Mouse (Mus musculus): ENCODE data around the gene Ptgis.

The Ptgis gene

DNA sequence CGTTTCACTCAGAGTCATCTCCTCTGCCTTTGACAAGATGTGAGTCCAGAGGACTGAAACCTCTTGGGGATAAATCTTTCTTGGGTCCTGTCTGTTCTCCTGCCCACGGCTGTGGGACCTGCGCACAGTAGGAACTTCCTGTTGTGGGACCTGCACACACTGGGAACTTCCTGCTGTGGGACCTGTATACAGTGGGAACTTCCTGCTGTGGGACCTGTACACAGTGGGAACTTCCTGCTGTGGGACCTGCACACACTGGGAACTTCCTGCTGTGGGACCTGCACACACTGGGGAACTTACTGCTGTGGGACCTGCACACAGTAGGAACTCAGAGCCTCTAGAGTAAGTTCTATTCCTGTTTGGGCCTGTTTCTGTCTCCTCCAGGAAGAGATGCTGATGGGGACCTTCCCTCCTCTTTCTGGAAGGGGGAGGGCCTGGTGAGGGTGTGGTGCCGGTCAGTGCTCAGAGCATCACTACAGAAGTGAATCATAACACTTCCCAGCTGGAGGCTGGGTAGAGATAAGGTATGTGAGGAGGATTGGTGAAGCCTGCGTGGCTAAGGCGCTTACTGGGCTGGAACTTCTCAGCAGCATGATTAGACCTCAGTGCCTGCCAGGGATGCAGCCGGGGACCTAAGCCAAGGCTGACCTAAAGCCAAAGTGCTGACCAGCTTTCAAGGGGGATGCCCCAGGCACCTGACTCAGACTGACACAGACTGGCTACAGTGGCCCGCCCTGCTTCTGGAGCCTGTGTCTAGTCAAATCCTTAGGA, 22.8 kb upstream of the Ptgis start:
- peak; percentile 98 for DNase-seq

DNA sequence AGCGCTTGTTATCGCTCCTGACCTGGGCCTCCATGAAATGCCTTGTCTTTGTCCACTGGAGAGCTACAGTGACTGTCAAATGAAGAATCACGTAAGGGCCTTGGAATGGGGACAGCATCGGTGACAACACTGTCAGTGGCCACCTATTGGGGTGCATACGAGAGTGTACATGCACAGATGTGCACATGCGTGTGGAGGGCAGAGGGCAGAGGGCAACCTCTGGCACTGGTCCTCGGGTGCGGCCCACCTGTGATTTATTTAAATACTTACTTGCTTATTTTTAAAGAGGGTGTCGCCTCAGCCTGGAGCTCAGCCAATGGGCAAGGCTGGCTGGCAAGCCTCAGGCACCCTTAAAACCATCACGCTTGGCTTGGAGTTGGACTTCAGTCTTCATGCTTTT, 22.0 kb upstream of the Ptgis start:
- DNase-seq: peak; percentile 90

DNA sequence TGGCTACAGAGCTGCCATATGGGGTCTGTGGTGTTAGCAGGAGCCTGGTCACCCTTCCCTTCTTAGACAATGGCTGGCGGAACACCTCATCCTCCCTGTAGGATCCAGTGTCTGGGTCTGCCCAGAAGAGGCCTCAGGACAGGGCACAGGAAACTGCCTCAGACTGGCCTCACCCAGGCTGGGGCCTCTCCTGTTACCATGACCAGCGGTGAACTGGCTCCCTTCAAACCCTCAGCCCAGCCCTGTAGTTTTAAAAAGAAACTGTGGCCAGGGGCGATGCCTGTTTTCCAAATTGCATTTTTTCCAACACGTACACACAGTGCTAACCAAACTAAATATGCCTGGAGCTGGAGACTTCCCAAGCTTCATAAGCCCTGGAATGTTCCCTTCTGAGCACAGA, 20.7 kb upstream of the Ptgis start:
- peak; percentile 94 for DNase-seq

DNA sequence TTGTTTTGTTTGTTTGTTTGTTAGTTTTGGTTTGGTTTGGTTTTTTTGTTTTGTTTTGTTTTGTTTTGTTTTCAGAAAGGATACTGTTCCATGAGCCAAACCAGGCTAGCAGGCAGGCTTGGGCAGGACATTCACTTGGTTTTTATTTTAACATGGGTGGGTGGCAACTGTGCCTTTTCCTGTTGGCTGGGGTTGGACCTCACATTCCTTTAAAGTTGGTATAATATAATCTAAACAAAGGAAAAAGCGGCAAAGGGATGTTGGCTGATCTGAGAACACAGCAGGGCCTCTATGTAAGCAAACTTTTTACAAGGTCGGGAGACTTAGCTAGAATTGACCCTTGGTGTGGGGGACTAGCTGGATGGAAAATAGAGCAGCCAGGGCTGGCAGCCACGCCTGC, 17.4 kb upstream of the Ptgis start:
- DNase-seq: no peak

DNA sequence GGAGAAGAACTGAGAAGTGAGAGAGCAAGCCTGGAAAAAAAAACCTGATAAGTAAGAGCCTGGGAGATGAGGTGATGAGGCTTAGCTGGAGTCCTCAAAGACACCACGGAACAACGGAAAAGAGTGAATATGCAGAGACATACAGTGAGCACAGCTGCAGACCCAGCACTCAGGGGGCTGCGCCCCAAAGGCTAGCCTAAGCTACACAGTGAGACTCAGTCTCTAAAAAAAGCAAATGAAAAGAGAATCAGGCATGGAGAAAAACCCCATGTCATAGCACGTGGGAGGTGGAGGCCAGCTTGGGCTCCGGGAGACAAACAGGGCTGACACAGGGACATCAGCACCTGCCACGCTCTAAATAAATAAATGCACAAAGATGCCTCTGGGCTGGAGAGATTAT, 14.4 kb upstream of the Ptgis start:
- peak; percentile 89 for DNase-seq

DNA sequence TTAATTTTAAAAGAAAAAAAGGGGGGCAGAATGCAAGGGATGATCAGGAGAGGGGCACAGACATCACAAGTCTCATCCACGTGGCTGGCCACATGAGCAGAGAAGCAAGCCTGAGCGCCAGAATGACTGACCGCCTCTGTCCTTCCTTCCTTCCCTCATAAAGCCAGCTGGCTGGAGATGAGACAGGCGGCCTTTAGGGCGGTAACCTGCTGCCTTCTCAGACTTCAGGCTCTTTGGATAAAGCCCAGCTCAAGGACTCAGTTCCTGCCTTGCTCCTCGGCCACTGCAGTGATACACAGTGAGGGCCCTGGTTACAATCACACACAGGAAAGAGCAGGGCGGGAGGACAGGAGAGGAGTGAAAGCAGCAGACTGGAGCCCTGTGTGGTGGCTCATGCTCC, 13.8 kb upstream of the Ptgis start:
- DNase-seq: peak; percentile 99

DNA sequence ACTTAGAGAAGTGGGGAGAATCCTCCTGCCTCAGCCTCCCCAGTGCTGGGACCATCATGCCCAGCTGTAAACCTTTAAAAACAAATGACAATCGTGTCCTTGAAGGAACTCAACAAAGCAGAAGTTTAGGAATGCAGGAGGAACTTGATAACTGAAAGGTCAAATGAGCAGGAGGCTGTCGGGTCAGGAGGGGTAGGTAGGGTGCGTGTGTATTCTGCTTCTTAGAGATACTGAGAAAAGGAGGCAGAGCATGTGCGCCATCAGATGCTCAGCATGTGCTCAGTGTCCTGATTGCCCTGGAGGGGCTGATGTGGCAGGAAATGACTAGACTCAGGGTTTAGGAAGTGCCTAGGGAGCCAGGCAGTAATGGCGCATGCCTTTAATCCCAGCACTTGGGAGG, 13.1 kb upstream of the Ptgis start:
- no peak for DNase-seq

DNA sequence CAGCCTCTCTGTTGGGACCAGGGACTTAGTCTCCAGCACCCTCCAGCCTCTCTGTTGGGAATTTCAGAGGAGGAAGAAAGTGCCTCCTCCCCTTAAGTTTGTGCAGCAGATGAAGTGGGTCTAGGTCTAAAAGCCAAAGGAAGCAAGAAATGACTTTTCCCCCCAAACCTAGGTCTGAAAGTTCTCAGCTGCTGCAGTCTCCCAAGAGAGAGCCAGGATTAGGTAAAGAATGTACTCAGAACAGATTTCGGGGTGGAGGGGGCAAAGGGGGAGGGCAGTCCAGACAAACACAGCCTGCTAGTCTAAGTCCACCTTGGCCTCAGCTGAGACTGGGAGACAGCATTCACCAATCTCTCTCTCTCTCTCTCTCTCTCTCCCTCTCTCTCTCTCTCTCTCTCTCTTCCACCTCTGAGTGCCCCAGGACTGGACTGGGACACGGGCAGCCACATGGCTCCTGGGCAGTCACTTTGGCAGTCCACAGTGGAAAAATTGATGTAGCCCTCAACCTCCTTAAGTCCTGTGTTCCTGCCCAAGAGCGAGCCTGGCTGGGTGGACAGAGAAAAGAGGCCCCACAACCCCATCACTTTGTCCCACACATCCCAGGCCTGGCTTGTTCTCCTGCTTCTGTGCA, 11.8 kb upstream of the Ptgis start:
- DNase-seq: peak; percentile 97

DNA sequence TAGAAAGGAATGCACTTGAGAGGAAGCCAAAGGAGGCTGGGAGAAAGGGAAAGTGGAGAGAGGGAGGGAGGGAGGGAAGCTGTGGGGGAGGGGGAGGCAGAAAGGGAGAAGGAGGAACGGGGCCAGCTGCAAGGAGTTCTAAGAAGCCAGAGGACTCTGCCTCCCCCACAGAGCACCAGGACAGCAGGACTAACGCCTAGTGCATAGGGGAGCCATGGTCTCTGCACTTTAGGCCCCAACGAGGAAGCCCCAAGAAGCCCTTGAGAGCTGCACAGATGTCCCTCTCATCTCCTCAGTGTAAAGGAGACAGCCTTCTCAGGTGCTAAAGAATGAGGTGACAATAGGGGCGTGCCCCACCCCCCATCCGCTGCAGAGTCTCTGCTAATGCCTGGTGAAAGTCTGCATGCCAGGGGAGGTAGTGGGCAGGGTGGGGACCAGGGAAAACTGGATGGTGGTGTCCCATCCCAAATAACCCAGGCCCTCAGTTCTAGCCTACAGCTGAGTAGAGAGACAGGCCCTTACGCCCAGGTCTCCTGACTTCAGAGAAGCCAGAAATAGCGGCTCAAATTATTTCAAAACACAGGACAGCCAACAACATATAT, 10.4 kb upstream of the Ptgis start:
- DNase-seq: peak; percentile 96

DNA sequence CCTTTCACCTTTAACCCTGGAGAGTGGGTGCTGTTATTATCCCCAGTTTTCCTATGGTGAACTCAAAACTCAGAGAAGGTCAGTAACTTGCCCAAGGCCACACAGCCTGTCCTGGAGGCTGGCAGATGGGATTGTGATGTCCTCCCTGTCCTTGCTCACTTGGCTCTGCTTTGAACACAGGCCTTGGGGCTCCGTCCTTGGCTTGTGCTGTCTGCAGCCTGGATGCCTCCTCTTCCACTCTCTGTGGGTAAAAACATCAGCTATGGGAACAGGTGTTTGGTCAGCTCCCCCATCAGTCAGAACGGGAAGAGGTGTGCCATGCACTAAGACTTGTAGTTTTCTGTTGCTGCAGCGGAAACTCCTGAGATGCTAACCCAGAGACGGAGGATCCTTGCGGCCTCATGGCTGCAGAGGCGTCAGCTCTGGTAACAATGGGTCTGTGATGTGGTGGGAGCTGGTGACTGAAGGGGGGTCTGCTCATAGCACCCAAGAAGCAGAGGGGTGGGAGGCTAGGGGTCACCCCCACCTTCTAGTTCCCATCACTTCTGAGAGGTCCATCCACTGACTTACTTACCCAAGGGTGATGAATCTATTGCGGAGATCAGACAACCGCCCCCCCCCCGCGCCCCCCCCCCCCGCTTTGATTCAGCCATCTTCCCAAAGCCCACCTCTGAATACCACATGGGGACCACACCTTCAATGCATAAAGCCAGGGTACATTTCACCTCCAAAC, 9.8 kb upstream of the Ptgis start:
- peak; percentile 93 for DNase-seq

DNA sequence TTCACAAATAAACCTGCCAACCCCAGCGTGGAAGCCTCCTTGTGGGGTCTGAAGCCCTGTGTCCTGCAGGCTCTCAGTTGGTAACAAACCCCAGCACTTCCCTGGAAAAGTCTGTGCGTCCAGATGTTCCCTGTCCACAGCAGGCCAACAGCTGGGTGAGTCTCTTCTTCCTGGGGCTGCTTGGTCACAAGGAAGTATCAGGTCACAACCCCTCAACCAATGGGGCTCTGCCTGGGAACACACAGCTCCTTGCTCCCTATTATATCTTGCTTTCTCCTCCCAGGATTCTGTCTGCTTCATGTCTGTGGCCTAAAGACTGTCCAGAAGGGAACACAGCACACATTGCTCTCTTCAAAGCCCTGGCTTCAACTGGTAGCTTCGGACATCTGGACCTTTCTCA, 9.2 kb upstream of the Ptgis start:
- DNase-seq: peak; percentile 99

DNA sequence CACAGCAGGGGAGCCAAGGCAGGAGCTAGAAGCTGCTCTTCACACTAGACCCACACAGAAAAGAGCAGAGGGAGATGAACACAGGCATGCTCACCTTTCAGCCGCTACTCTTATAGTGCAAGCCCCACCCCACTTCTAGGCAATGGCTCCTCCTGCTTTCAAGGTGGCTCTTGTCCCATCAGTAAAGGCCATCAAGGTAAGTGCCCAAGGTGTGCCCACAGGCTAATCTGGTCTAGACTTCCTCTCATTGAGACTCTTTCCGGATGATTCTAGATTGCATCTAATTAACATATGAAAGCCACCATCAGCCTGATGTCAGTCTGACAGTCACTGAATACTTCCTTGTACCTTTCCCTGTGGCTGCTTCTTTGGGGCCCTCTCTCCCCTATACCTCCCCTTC, 7.4 kb upstream of the Ptgis start:
- no peak for DNase-seq

DNA sequence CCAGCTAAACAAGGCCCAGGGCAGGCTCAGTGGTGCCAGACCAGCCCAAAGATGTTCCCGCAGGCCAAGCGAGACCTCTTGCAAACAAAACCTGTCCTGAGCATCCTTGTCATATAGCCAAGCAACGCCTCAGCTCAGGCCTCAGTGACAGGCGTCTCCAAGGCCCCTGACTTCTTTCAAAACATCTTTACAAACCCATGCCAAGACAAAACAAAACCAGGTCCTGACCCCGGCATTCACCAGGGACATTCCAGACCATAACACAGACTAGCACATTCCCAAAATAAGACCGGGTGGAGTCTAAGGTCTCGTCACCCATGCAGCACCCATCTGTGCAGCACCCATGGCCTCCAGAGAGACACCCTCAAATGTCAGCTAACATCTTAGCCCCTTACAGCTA, 6.3 kb upstream of the Ptgis start:
- DNase-seq: no peak

DNA sequence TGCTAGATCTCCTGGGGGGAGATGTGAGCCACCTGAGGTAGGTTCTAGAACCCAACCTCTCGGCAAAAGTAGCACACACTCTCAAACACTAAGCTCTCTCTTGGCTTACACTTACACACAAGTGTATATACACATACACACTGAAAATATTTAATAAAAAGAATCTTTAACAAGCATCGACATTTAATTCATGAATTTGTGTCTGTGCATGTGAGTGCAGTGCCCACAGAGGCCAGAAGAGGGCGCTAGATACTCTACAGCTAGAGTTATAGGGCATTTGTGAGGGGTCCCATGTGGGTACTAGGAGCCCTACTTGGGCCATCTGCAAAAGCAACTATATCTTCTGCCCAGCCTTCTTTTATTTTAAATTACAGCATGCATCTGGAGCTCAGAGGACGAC, 4.5 kb upstream of the Ptgis start:
- no peak for DNase-seq

DNA sequence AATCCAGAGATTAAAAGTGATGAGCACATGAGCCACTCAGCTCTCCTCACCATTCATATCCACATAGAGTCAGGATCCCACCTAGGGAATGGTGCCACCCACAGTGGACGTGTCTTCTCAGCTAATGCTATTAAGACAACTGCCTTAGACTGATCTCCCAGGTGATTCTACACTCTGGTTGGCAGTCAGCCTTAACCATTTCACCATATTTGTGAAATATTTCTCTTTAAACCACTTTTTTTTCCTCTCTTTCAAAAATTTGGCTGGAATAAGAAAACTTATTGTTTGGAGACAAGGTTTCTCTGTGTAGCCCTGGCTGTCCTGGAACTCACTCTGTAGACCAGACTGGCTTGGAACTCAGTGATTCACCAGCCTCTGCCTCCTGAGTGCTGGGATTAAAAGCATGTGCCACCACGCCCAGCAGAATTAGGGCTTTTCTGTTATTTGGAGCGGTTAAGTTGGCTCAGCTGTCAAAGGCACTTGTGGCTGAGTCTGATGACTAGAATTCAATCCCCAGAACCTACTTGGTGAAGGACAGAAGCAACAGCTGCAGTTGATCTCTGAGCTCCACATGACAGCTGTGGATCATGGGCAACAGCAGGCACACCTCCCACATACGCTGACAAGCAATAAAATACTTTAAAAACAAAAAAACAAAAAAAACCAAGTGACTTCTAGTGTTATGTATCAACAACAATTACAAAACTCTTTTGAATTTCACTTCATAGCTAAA, 3.6 kb upstream of the Ptgis start:
- DNase-seq: no peak

DNA sequence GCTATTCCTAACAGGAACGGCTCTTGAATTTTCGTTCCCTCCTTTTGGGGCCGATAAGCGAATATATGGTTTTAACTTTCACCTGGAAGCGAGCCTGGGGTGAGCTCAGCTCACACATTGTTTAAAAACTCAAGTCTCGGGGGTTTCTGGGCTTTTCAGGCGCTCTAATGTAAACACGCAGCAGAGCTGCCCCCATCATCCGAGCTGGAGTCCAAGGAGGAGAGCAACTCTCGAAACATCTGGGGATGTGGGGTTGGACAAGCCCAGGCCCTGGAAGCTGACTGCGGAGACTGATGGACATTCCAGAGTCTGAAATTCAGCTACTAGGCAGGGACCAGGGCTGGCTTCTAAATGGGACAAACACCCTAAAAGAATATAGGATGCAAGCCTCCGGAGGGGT, 1.1 kb downstream of the Ptgis start:
- DNase-seq: no peak

DNA sequence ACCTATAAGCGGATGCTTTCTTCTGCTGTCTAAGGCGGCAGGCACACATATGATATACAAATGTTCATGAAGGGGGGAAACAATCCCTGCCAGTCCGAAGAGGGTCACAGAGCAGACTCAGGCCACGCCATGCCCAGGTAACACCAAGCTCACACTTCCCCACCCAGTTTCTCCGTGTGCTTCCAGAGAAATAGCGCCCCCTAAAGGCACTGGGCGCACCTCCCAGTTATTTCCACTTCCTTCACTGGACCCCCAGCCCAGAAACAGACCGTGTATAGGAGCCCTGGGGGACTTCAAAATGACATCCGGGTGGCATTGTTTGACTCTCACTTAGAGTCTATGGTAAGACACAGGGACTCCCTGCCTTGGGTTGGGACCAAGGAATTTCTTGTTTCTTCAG, 3.2 kb downstream of the Ptgis start:
- no peak for DNase-seq

DNA sequence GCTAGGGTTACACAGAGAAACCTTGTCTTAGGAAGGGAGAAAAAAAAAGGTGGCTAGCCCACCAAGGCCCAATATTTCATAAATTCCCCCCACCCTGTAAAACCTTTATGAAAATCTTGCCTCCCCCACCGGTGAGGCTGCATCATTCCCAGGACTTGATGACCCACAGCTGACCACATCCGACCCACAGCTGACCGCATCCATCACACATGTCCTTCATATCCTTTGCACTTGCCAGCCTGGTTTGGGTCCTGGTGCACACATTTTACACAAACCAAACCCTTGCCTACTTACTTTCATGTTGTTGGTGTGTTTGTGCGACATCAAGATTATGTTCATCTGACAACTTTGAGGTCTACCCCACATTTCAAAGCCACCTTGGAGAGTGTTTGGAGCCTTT, 4.2 kb downstream of the Ptgis start:
- DNase-seq: no peak

DNA sequence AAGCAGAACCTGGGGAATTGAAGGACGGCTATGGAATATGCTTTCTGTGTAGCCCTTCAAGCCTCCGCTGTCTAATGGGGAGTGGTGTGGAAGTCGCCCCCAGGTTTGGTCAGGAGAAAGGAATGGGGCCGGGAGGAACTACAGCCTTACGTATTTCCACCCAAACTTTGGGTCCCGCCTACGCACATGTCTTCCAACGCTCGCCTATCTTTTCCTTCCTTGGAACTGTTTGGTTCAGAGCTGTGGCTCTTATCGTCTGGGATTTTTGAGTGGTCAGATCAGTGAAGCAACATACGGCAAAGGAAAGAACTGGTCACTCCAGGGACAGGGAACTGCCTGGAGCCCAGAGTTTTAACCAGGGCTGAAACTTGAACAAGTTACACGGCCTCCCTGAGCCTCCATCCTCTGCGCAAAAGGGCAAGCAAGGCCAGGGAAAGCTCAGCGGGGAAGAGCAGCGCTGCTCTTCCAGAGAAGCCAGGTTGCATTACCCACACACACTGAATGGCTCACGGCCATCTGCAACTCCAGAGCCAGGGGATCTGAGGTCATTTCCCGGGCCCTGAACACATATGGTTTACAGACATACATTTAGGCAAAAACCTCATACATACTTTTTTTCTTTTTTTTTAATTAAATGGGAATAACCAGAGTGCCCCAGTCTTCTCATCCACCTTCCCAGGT, 4.9 kb downstream of the Ptgis start:
- peak; percentile 99 for DNase-seq

DNA sequence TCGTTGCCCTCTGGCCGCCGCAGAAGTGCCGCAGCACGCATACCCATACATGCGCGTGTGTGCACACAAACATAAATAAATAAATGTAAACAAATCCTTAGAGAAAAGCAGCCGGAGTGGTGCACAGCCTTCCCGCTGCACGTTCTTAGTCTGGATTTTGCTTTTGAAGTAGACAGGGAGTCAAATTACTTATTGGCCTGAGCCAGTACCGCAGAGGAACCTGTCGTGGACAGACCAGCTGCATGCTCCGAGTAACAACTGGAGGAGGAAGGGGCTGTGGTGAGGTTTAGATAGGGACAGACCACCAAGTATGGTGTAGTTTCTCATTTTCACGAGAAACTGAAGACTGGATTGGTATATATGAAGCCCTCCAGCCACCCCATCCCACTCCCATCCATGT, 6.6 kb downstream of the Ptgis start:
- no peak for DNase-seq

DNA sequence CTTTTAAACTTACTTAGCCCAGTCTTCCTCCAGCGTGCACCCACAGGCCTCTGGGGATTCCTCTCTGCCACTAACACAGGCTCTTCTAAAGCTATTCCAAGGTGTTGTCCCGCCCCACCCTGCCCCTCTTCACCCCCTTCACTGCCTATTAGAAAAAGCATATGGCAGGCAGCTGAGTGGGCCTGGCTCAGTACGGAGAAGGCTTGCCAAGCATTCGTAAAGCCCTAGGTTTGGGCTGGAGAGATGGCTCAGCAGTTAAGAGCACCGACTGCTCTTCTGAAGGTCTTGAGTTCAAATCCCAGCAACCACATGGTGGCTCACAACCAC, 7.4 kb downstream of the Ptgis start:
- DNase-seq: no peak

DNA sequence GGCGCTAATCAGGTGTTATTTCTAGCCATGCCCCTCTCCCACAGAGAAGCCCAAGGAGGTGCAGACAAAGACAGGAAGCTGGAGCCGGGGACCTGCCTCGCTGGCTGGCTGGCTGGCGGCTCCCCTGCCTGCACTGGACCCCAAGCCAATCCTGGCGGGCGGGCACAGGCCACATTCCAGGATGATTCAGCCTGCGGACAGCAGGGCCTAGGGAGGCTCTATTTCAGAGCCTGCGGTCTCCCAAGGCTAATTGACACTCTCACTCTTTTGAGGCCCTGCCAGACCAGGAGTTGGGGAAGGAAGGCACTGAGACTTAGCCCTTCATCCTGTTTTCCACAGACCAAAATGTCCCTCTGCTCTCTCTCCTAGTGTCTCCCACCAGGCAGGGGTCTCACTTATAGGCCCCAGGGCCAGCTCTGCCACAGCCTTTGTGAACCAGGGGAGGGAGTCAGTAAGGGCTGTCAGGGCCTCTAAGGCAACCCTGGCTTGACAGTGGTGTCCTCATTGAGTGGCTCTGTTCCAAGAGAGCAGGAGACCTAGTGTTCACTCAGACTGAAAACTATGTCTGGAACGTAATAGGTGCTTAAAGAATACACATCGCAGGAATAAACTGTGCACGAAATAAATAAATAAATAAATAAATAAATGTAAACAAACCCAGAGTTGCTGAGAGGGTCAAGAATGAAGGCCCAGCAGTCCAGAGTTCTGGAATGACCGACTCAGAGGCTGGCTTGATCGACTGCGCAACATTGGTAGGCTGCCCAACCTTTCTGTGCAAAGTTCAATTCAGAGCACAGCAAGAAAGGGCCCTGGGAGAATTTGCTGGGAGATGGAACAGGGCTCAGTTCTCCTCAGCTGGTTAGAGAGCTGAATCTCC, 8.0 kb downstream of the Ptgis start:
- DNase-seq: peak; percentile 97
